Mouse (Mus musculus) hindbrain, embryonic 14.5 days (tissue): Measurements from ENCODE around the gene Atp8a2. TPM values are rescaled to one million over a fixed set of nuclear protein-coding genes. Genes with fewer than 3 reads are reported as not detected.

Experiments
- ATAC-seq: fragments of 200-750 bp; cut with Nextera tagmentation; 2 replicates; pipeline ENCODE4 v1.8.0; 2017; ENCODE audit warnings: moderate number of reproducible peaks, mild to moderate bottlenecking, moderate TSS enrichment, moderate library complexity; ENCODE audit not compliant: low FRiP score
- DNase-seq: peaks from one replicate; pipeline ENCODE4 v3.0.0-alpha.2; 2015; ENCODE audit warnings: low spot score
- H3K27ac ChIP-seq: fragments of 300-500 bp; sonication (generic); 2 replicates; pipeline ENCODE4 v1.5.1; 2014; ENCODE audit warnings: mild to moderate bottlenecking, moderate library complexity
- H3K27me3 ChIP-seq: fragments of 300-500 bp; sonication (generic); 2 replicates; pipeline ENCODE4 v1.6.1; 2014; ENCODE audit warnings: mild to moderate bottlenecking, low read length, mixed read lengths; ENCODE audit not compliant: control insufficient read depth, insufficient read depth
- H3K36me3 ChIP-seq: fragments of 300-500 bp; sonication (generic); replicated peaks from 2 replicates; pipeline ENCODE4 v1.6.1; 2014; ENCODE audit not compliant: control insufficient read depth, insufficient read depth
- H3K4me1 ChIP-seq: fragments of 300-500 bp; sonication (generic); replicated peaks from 2 replicates; pipeline ENCODE4 v1.6.1; 2014; ENCODE audit warnings: antibody characterized with exemption, low read length, mixed read lengths; ENCODE audit not compliant: control insufficient read depth, insufficient read depth
- H3K4me2 ChIP-seq: fragments of 300-500 bp; sonication (generic); replicated peaks from 2 replicates; pipeline ENCODE4 v1.6.1; 2014; ENCODE audit warnings: mild to moderate bottlenecking, moderate library complexity
- H3K4me3 ChIP-seq: fragments of 300-500 bp; sonication (generic); replicated peaks from 2 replicates; pipeline ENCODE4 v1.5.1; 2014; ENCODE audit warnings: mild to moderate bottlenecking, low read length
- H3K9ac ChIP-seq: fragments of 300-500 bp; sonication (generic); 2 replicates; pipeline ENCODE4 v1.6.1; 2014
- H3K9me3 ChIP-seq: fragments of 300-500 bp; sonication (generic); 2 replicates; pipeline ENCODE4 v1.6.1; 2016; ENCODE audit warnings: low read length; ENCODE audit not compliant: control insufficient read depth
- WGBS: fragments of 180-500 bp; shearing (Covaris S2); extraction: QIAGEN DNeasy Blood & Tissue Kit; methylation state at CpG from one replicate; pipeline ENCODE4 v1.1.7; 2014; 5-methylcytosine and 5-hydroxymethylcytosine counted together
- polyA plus RNA-seq: library from polyadenylated mRNA; unstranded; fragments of >200 nt; fragmentation: Nextera tagmentation; extraction: Ambion mirVana; gene quantifications from 2 replicates; pipeline ENCODE4 v1.2.1, GENCODE M21; 2014

Atp8a2 gene
- polyA plus RNA-seq, 1 experiment from 2014 or later = 40.3 TPM

GRCm38 (mm10) chr14:60082771-60083170 lies 114.2 kb downstream of the Atp8a2 start:
- Histone ChIP-seq H3K9me3 (no peaks in the 10 kb centered on the region), H3K9ac (no peak overlapping the region), H3K4me1 (peaks cover 14% of the 10 kb centered on the region), H3K27ac (no peak overlapping the region), H3K36me3 (no peaks in the 10 kb centered on the region), H3K27me3 (no peaks in the 10 kb centered on the region), H3K4me3 (no peak overlapping the region), H3K4me2 (no peak overlapping the region)
- DNase-seq = no peak
- WGBS = 74% methylated on average over 8 of the region's 8 CpGs
- no peak for ATAC-seq

GRCm38 (mm10) chr14:60072496-60072895 lies 124.5 kb downstream of the Atp8a2 start:
- no peaks in the 10 kb centered on the region for H3K36me3 ChIP-seq
- no peak overlapping the region for H3K9ac ChIP-seq
- no peak overlapping the region for H3K27ac ChIP-seq
- no peaks in the 10 kb centered on the region for H3K4me1 ChIP-seq
- H3K4me3 ChIP-seq = no peak overlapping the region
- no peak for DNase-seq
- WGBS = 90% methylated on average over 4 of the region's 4 CpGs
- H3K4me2 ChIP-seq = no peak overlapping the region
- H3K9me3 ChIP-seq = no peaks in the 10 kb centered on the region
- no peak for ATAC-seq
- H3K27me3 ChIP-seq = no peaks in the 10 kb centered on the region

- DNase-seq (no peak), ATAC-seq (no peak)
- no peaks in the 10 kb centered on the region for H3K4me1 ChIP-seq
- H3K9ac ChIP-seq = no peak overlapping the region
- H3K36me3 ChIP-seq = no peaks in the 10 kb centered on the region
- no peak overlapping the region for H3K27ac ChIP-seq
- H3K27me3 ChIP-seq = no peaks in the 10 kb centered on the region
- H3K9me3 ChIP-seq = no peaks in the 10 kb centered on the region
- WGBS = 73% methylated on average over 3 of the region's 3 CpGs
- no peak overlapping the region for H3K4me2 ChIP-seq
- H3K4me3 ChIP-seq = no peak overlapping the region
Measured at GRCm38 (mm10) chr14:60065186-60065585, 131.8 kb downstream of the Atp8a2 start.

- Histone ChIP-seq H3K4me2 (no peak overlapping the region), H3K4me1 (no peaks in the 10 kb centered on the region), H3K4me3 (no peak overlapping the region), H3K27me3 (no peaks in the 10 kb centered on the region), H3K36me3 (no peaks in the 10 kb centered on the region), H3K27ac (no peak overlapping the region), H3K9ac (no peak overlapping the region), H3K9me3 (no peaks in the 10 kb centered on the region)
- WGBS = 86% methylated on average over 3 of the region's 3 CpGs
- DNase-seq = no peak
- ATAC-seq = no peak
Measured at GRCm38 (mm10) chr14:60061023-60061422, 136.0 kb downstream of the Atp8a2 start.

GRCm38 (mm10) chr14:60058867-60059266 lies 138.1 kb downstream of the Atp8a2 start:
- Histone ChIP-seq H3K4me3 (no peak overlapping the region), H3K9me3 (no peaks in the 10 kb centered on the region), H3K27me3 (no peaks in the 10 kb centered on the region), H3K27ac (no peak overlapping the region), H3K4me2 (no peak overlapping the region), H3K4me1 (no peaks in the 10 kb centered on the region), H3K36me3 (no peaks in the 10 kb centered on the region), H3K9ac (no peak overlapping the region)
- ATAC-seq (no peak), DNase-seq (no peak)
- 35% methylated on average over 3 of the region's 3 CpGs for WGBS

- no peaks in the 10 kb centered on the region for H3K9me3 ChIP-seq
- H3K4me3 ChIP-seq = no peak overlapping the region
- no peaks in the 10 kb centered on the region for H3K36me3 ChIP-seq
- H3K4me2 ChIP-seq = no peak overlapping the region
- H3K9ac ChIP-seq = no peak overlapping the region
- no peaks in the 10 kb centered on the region for H3K27me3 ChIP-seq
- WGBS = 96% methylated on average over 4 of the region's 4 CpGs
- no peak overlapping the region for H3K27ac ChIP-seq
- ATAC-seq (no peak), DNase-seq (no peak)
- no peaks in the 10 kb centered on the region for H3K4me1 ChIP-seq
Measured at GRCm38 (mm10) chr14:60055231-60055630, 141.7 kb downstream of the Atp8a2 start.

GRCm38 (mm10) chr14:60030666-60031065 lies 166.3 kb downstream of the Atp8a2 start:
- no peak for DNase-seq
- Histone ChIP-seq H3K36me3 (peaks cover 23% of the 10 kb centered on the region), H3K4me1 (no peaks in the 10 kb centered on the region), H3K9ac (no peak overlapping the region), H3K9me3 (no peaks in the 10 kb centered on the region), H3K27me3 (no peaks in the 10 kb centered on the region), H3K4me2 (no peak overlapping the region), H3K27ac (no peak overlapping the region), H3K4me3 (no peak overlapping the region)
- 68% methylated on average over 2 of the region's 2 CpGs for WGBS
- no peak for ATAC-seq

- Histone ChIP-seq H3K36me3 (peaks cover 21% of the 10 kb centered on the region; the same call in 1 of the 2 replicates), H3K9ac (no peak overlapping the region), H3K4me1 (no peaks in the 10 kb centered on the region), H3K4me2 (no peak overlapping the region), H3K4me3 (no peak overlapping the region), H3K27me3 (no peaks in the 10 kb centered on the region), H3K9me3 (no peaks in the 10 kb centered on the region), H3K27ac (no peak overlapping the region)
- DNase-seq (no peak), ATAC-seq (no peak)
- 71% methylated on average over 1 of the region's 1 CpGs for WGBS
Measured at GRCm38 (mm10) chr14:60027139-60027538, 169.8 kb downstream of the Atp8a2 start.

- WGBS = 75% methylated on average over 8 of the region's 8 CpGs
- H3K4me3 ChIP-seq = no peak overlapping the region
- no peak overlapping the region for H3K4me2 ChIP-seq
- ATAC-seq = no peak
- H3K9me3 ChIP-seq = no peaks in the 10 kb centered on the region
- peaks cover 26% of the 10 kb centered on the region for H3K36me3 ChIP-seq
- no peak overlapping the region for H3K27ac ChIP-seq
- no peak overlapping the region for H3K9ac ChIP-seq
- no peaks in the 10 kb centered on the region for H3K4me1 ChIP-seq
- no peak for DNase-seq
- H3K27me3 ChIP-seq = no peaks in the 10 kb centered on the region
Measured at GRCm38 (mm10) chr14:60026647-60027046, 170.3 kb downstream of the Atp8a2 start.

- WGBS = 28% methylated on average over 4 of the region's 4 CpGs
- H3K27ac ChIP-seq = no peak overlapping the region
- H3K27me3 ChIP-seq = no peaks in the 10 kb centered on the region
- peak; percentile 91 for ATAC-seq
- peaks cover 18% of the 10 kb centered on the region; the same call in 1 of the 2 replicates for H3K36me3 ChIP-seq
- H3K4me1 ChIP-seq = no peaks in the 10 kb centered on the region
- H3K4me2 ChIP-seq = no peak overlapping the region
- H3K9me3 ChIP-seq = no peaks in the 10 kb centered on the region
- H3K9ac ChIP-seq = no peak overlapping the region
- DNase-seq = peak; percentile 91
- H3K4me3 ChIP-seq = no peak overlapping the region
Measured at GRCm38 (mm10) chr14:60015891-60016290, 181.1 kb downstream of the Atp8a2 start.
